Mouse (Mus musculus): Measurements from ENCODE around the gene Igf1r.

Igf1r gene

GRCm38 (mm10) chr7:67958045-67958444, 5.4 kb downstream of the Igf1r start:
- no peak for DNase-seq (ENCODE audit: low spot score)

GRCm38 (mm10) chr7:67960701-67961100, 8.1 kb downstream of the Igf1r start:
- no peak for DNase-seq (ENCODE audit: low spot score)

GRCm38 (mm10) chr7:67961567-67962267, 9.1 kb downstream of the Igf1r start:
- no peak for DNase-seq (ENCODE audit: low spot score)

- no peak for DNase-seq (ENCODE audit: low spot score)
Measured at GRCm38 (mm10) chr7:67963691-67964090, 11.1 kb downstream of the Igf1r start.

- DNase-seq (ENCODE audit: low spot score): no peak
Measured at GRCm38 (mm10) chr7:67968394-67968793, 15.8 kb downstream of the Igf1r start.

GRCm38 (mm10) chr7:67969076-67969475, 16.4 kb downstream of the Igf1r start:
- no peak for DNase-seq (ENCODE audit: low spot score)

GRCm38 (mm10) chr7:67973180-67974014, 20.8 kb downstream of the Igf1r start:
- DNase-seq (ENCODE audit: low spot score): no peak

GRCm38 (mm10) chr7:67981956-67982355, 29.3 kb downstream of the Igf1r start:
- no peak for DNase-seq (ENCODE audit: low spot score)

GRCm38 (mm10) chr7:67982809-67983208, 30.2 kb downstream of the Igf1r start:
- no peak for DNase-seq (ENCODE audit: low spot score)

- DNase-seq (ENCODE audit: low spot score): no peak
Measured at GRCm38 (mm10) chr7:67983451-67983850, 30.8 kb downstream of the Igf1r start.

- no peak for DNase-seq (ENCODE audit: low spot score)
Measured at GRCm38 (mm10) chr7:67985003-67985416, 32.4 kb downstream of the Igf1r start.

GRCm38 (mm10) chr7:67985511-67985910, 32.9 kb downstream of the Igf1r start:
- no peak for DNase-seq (ENCODE audit: low spot score)

- no peak for DNase-seq (ENCODE audit: low spot score)
Measured at GRCm38 (mm10) chr7:67986277-67986676, 33.6 kb downstream of the Igf1r start.

GRCm38 (mm10) chr7:67986816-67987215, 34.2 kb downstream of the Igf1r start:
- DNase-seq (ENCODE audit: low spot score): no peak

GRCm38 (mm10) chr7:67989376-67989775, 36.7 kb downstream of the Igf1r start:
- DNase-seq (ENCODE audit: low spot score): no peak

GRCm38 (mm10) chr7:67993614-67994013, 41.0 kb downstream of the Igf1r start:
- DNase-seq (ENCODE audit: low spot score): no peak

GRCm38 (mm10) chr7:67994346-67994858, 41.8 kb downstream of the Igf1r start:
- DNase-seq (ENCODE audit: low spot score): no peak

- no peak for DNase-seq (ENCODE audit: low spot score)
Measured at GRCm38 (mm10) chr7:67995276-67995675, 42.6 kb downstream of the Igf1r start.

GRCm38 (mm10) chr7:67996202-67996960, 43.8 kb downstream of the Igf1r start:
- DNase-seq (ENCODE audit: low spot score): no peak

- DNase-seq (ENCODE audit: low spot score): no peak
Measured at GRCm38 (mm10) chr7:68001269-68001668, 48.6 kb downstream of the Igf1r start.

GRCm38 (mm10) chr7:68006074-68006473, 53.4 kb downstream of the Igf1r start:
- no peak for DNase-seq (ENCODE audit: low spot score)

- no peak for DNase-seq (ENCODE audit: low spot score)
Measured at GRCm38 (mm10) chr7:68006496-68006895, 53.9 kb downstream of the Igf1r start.
